Mouse (Mus musculus) ES-Bruce4 (cell line): Measurements from ENCODE around the gene Cfdp1. TPM values are rescaled to one million over a fixed set of nuclear protein-coding genes. Genes with fewer than 3 reads are reported as not detected.

ENCODE experiments used
- H3K27ac ChIP-seq: 2 replicates; pipeline ENCODE4 v1.5.1; 2012; ENCODE audit warnings: low read length, inconsistent platforms; ENCODE audit not compliant: insufficient read depth
- H3K27me3 ChIP-seq: 2 replicates; pipeline ENCODE4 v1.6.1; 2012; ENCODE audit warnings: mild to moderate bottlenecking, low read length, inconsistent platforms; ENCODE audit not compliant: control insufficient read depth, poor library complexity, insufficient read depth, severe bottlenecking
- H3K36me3 ChIP-seq: 2 replicates; pipeline ENCODE4 v1.6.1; 2012; ENCODE audit warnings: inconsistent platforms, mild to moderate bottlenecking, low read length, moderate library complexity; ENCODE audit not compliant: control insufficient read depth, poor library complexity, insufficient read depth, severe bottlenecking
- H3K4me1 ChIP-seq: one replicate; pipeline ENCODE4 v1.8.1; 2011; ENCODE audit warnings: low read length; ENCODE audit not compliant: control insufficient read depth, insufficient read depth
- H3K4me3 ChIP-seq: 2 replicates; pipeline ENCODE4 v1.5.1; 2011; ENCODE audit warnings: low read depth, mild to moderate bottlenecking, low read length
- H3K9ac ChIP-seq: 2 replicates; pipeline ENCODE4 v1.6.1; 2012; ENCODE audit warnings: low read depth, mild to moderate bottlenecking, inconsistent platforms; ENCODE audit not compliant: poor library complexity, severe bottlenecking
- H3K9me3 ChIP-seq: replicated peaks from 2 replicates; pipeline ENCODE4 v1.6.1; 2012; ENCODE audit warnings: mild to moderate bottlenecking, low read length, inconsistent platforms; ENCODE audit not compliant: control insufficient read depth, poor library complexity, insufficient read depth, severe bottlenecking
- CTCF ChIP-seq: IDR thresholded peaks from one replicate; pipeline ENCODE4 v1.8.1; 2011; ENCODE audit warnings: low read depth, low read length
- EP300 ChIP-seq: IDR thresholded peaks from 2 replicates; pipeline ENCODE4 v1.6.1; 2011; ENCODE audit warnings: low read depth, low read length; ENCODE audit not compliant: insufficient read depth
- POLR2A ChIP-seq: IDR thresholded peaks from one replicate; pipeline ENCODE4 v1.8.1; 2011; ENCODE audit warnings: low read length; ENCODE audit not compliant: insufficient read depth
- polyA plus RNA-seq: library from polyadenylated mRNA; stranded (reverse); fragments of >200 nt; gene quantifications from 2 replicates; pipeline ENCODE4 v1.2.4, GENCODE M21; 2011; ENCODE audit warnings: low read depth; ENCODE audit not compliant: missing spikeins, insufficient read depth, insufficient read length

Gene Cfdp1
- polyA plus RNA-seq, 1 experiment = 265 TPM

- TF ChIP-seq EP300 (no peak), CTCF (no peak), POLR2A (no peak)
- Histone ChIP-seq H3K4me1 (peaks cover 6% of the 10 kb centered on the region), H3K9ac (no peak overlapping the region), H3K27me3 (no peaks in the 10 kb centered on the region), H3K9me3 (no peaks in the 10 kb centered on the region), H3K36me3 (peaks cover 22% of the 10 kb centered on the region), H3K27ac (peak overlapping the region; percentile 26; the same call in 1 of the 2 replicates), H3K4me3 (no peak overlapping the region)
Measured at GRCm38 (mm10) chr8:111782161-111782560, 71.9 kb downstream of the Cfdp1 start.

GRCm38 (mm10) chr8:111780697-111781424 lies 73.2 kb downstream of the Cfdp1 start:
- no peaks in the 10 kb centered on the region for H3K27me3 ChIP-seq
- no peaks in the 10 kb centered on the region for H3K9me3 ChIP-seq
- H3K27ac ChIP-seq = no peak overlapping the region
- peaks cover 2% of the 10 kb centered on the region for H3K4me1 ChIP-seq
- H3K36me3 ChIP-seq = peaks cover 25% of the 10 kb centered on the region
- H3K4me3 ChIP-seq = no peak overlapping the region
- TF ChIP-seq EP300 = no peak
- TF ChIP-seq CTCF = no peak
- no peak for TF ChIP-seq POLR2A
- no peak overlapping the region for H3K9ac ChIP-seq

- H3K36me3 ChIP-seq = peaks cover 25% of the 10 kb centered on the region
- H3K9me3 ChIP-seq = no peaks in the 10 kb centered on the region
- no peak for TF ChIP-seq CTCF
- no peak for TF ChIP-seq EP300
- TF ChIP-seq POLR2A = no peak
- no peak overlapping the region for H3K4me3 ChIP-seq
- no peak overlapping the region for H3K9ac ChIP-seq
- H3K27me3 ChIP-seq = no peaks in the 10 kb centered on the region
- peaks cover 2% of the 10 kb centered on the region for H3K4me1 ChIP-seq
- H3K27ac ChIP-seq = no peak overlapping the region
Measured at GRCm38 (mm10) chr8:111779690-111780089, 74.4 kb downstream of the Cfdp1 start.

- Histone ChIP-seq H3K9ac (no peak overlapping the region), H3K27me3 (no peaks in the 10 kb centered on the region), H3K36me3 (peaks cover 24% of the 10 kb centered on the region)
Measured at GRCm38 (mm10) chr8:111778801-111779200, 75.3 kb downstream of the Cfdp1 start.

GRCm38 (mm10) chr8:111776492-111776891 lies 77.6 kb downstream of the Cfdp1 start:
- H3K9ac ChIP-seq = no peak overlapping the region
- no peak overlapping the region for H3K27ac ChIP-seq
- H3K36me3 ChIP-seq = peaks cover 24% of the 10 kb centered on the region
- no peaks in the 10 kb centered on the region for H3K9me3 ChIP-seq
- H3K4me3 ChIP-seq = no peak overlapping the region
- TF ChIP-seq CTCF (no peak), EP300 (no peak), POLR2A (no peak)
- no peaks in the 10 kb centered on the region for H3K27me3 ChIP-seq
- no peaks in the 10 kb centered on the region for H3K4me1 ChIP-seq

More at GRCm38 (mm10) chr8:111778801-111779200, 75.3 kb downstream of the Cfdp1 start:
- H3K4me1 ChIP-seq = peaks cover 2% of the 10 kb centered on the region
- H3K9me3 ChIP-seq = no peaks in the 10 kb centered on the region
- TF ChIP-seq POLR2A (no peak), EP300 (no peak), CTCF (no peak)
- no peak overlapping the region for H3K27ac ChIP-seq
- no peak overlapping the region for H3K4me3 ChIP-seq

- Histone ChIP-seq H3K9me3 (no peaks in the 10 kb centered on the region), H3K9ac (no peak overlapping the region), H3K36me3 (peaks cover 28% of the 10 kb centered on the region), H3K4me1 (peaks cover 2% of the 10 kb centered on the region), H3K27me3 (no peaks in the 10 kb centered on the region), H3K4me3 (no peak overlapping the region), H3K27ac (no peak overlapping the region)
- TF ChIP-seq CTCF (no peak), POLR2A (no peak), EP300 (no peak)
Measured at GRCm38 (mm10) chr8:111775766-111776165, 78.3 kb downstream of the Cfdp1 start.
